20 mouse cellular contexts compared by ENCODE assay signal in the genomic region with DNA sequence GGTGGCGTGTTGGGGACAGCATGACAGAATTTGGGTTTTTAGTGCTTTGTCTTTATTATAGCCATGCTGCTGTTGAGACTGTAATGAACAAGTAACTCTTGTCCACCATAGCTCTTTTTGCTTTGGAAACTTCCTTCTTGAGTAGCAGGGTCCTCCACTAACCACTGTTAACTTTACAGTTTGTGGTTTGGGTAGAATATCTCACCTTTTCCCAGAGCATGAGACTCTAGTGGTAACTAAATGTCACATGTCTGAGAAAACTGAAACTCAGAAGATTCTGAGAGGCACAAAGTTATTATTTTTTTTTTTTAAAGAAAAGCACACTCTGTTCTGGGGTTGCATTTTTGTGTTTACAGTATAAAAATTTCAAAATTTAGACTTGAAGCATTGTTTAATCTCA.
"Had no signal": no experiment of that assay in that cellular context is flagged by ENCODE, and none has a peak within 500 bp of the region (broad histone marks: within the 10 kb centered on the region; RNA-seq: fewer than 3 reads in every experiment).

No protein-coding gene starts in this region.

- H3K4me2 ChIP-seq: limb, embryonic 13.5 days; liver, embryonic 13.5 days; lung, embryonic 14.5 days; midbrain, embryonic 13.5 days; neural tube, embryonic 13.5 days had no signal

- H3K9me3 ChIP-seq: limb, embryonic 10.5 days; limb, embryonic 13.5 days; liver, embryonic 13.5 days; megakaryocyte, embryonic 14.5 days; midbrain, embryonic 10.5 days; midbrain, embryonic 13.5 days; neural tube, embryonic 13.5 days had no signal

- H3K36me3 ChIP-seq: limb, embryonic 10.5 days; limb, embryonic 13.5 days; liver, embryonic 13.5 days; midbrain, embryonic 10.5 days; midbrain, embryonic 13.5 days; neural tube, embryonic 13.5 days had no signal

- DNase-seq: kidney, adult 18-20 months; kidney, adult 9 months; kidney, postnatal 25 days; layer of hippocampus, adult 9-11 months; liver, embryonic 13.5 days; lung, embryonic 14.5 days; thymus, postnatal 4 days had no signal

- H3K4me1 ChIP-seq: limb, embryonic 10.5 days; limb, embryonic 13.5 days; liver, embryonic 13.5 days; midbrain, embryonic 10.5 days; midbrain, embryonic 13.5 days had no signal

- H3K27me3 ChIP-seq: limb, embryonic 13.5 days; liver, embryonic 13.5 days; megakaryocyte, embryonic 14.5 days; midbrain, embryonic 13.5 days; neural tube, embryonic 13.5 days had no signal

- ATAC-seq: lung, postnatal 0 days; midbrain, embryonic 13.5 days; midbrain, embryonic 16.5 days had no signal

- H3K4me3 ChIP-seq: layer of hippocampus, adult 2 months; limb, embryonic 10.5 days; limb, embryonic 13.5 days; liver, embryonic 13.5 days; megakaryocyte, embryonic 14.5 days; midbrain, embryonic 10.5 days; midbrain, embryonic 13.5 days; myocyte; neural tube, embryonic 13.5 days had no signal

- H3K9ac ChIP-seq: limb, embryonic 13.5 days; liver, embryonic 13.5 days; lung, embryonic 14.5 days; midbrain, embryonic 13.5 days; neural tube, embryonic 13.5 days had no signal

- H3K27ac ChIP-seq: kidney, postnatal 0 days; layer of hippocampus, adult 2 months; limb, embryonic 10.5 days; limb, embryonic 13.5 days; liver, embryonic 13.5 days; macrophage; midbrain, embryonic 10.5 days; midbrain, embryonic 13.5 days; neural tube, embryonic 13.5 days; stomach, postnatal 0 days had no signal
